Comparison of ENCODE assay signal across 7 mouse cellular contexts in genomic region chr6:90703782-90704181, GRCm38 (mm10).
A peak's percentile ranks its signal among the peaks of the same experiment; 100 is the strongest.
DNase-seq lines count a peak whose midpoint lies in the region; ATAC-seq and TF ChIP-seq lines count a peak whose summit lies in the region.

No protein-coding gene starts in this region.

- H3K4me1 ChIP-seq in forebrain, embryonic 16.5 days (replicated peaks; ENCODE audit: control insufficient read depth, insufficient read depth, low read length): peaks cover 50% of the 10 kb centered on the region
- peaks cover 67 to 82% of the 10 kb centered on the region in 2 experiments for H3K4me1 ChIP-seq in liver, embryonic 14.5 days (replicated peaks; ENCODE audit: control insufficient read depth in 2 of 2, insufficient read depth in 2 of 2, low read length in 1 of 2)
- H3K4me1 ChIP-seq in neural tube, embryonic 14.5 days (ENCODE audit: control insufficient read depth, insufficient read depth, low read length): peaks cover 40% of the 10 kb centered on the region

- no peaks in the 10 kb centered on the region for H3K27me3 ChIP-seq in forebrain, embryonic 16.5 days (replicated peaks; ENCODE audit: control insufficient read depth, insufficient read depth, low read length)
- no peaks in the 10 kb centered on the region for H3K27me3 ChIP-seq in liver, embryonic 14.5 days (ENCODE audit: control insufficient read depth, insufficient read depth, low read length)
- no peaks in the 10 kb centered on the region for H3K27me3 ChIP-seq in neural tube, embryonic 14.5 days (ENCODE audit: control insufficient read depth, insufficient read depth, low read length)

- peak; percentile 31 for DNase-seq in kidney, postnatal 14 days
- DNase-seq in kidney, postnatal 10 days: no peak
- DNase-seq in liver, embryonic 14.5 days (ENCODE audit: low read depth in 3 of 3, low spot score in 3 of 3): no peak
- DNase-seq in left cerebral cortex, postnatal 4 days: no peak

- no peaks in the 10 kb centered on the region for H3K36me3 ChIP-seq in forebrain, embryonic 16.5 days (ENCODE audit: control insufficient read depth, insufficient read depth)
- no peaks in the 10 kb centered on the region; the same call in 1 of the 2 replicates for H3K36me3 ChIP-seq in liver, embryonic 14.5 days (replicated peaks; ENCODE audit: control insufficient read depth, insufficient read depth, low read depth)
- H3K36me3 ChIP-seq in neural tube, embryonic 14.5 days (ENCODE audit: control insufficient read depth, insufficient read depth, low read length): no peaks in the 10 kb centered on the region

- no peak for TF ChIP-seq EP300 in liver, embryonic 14.5 days (IDR thresholded peaks at IDR 0.05; ENCODE audit: low read depth)

- H3K4me2 ChIP-seq in forebrain, embryonic 16.5 days (ENCODE audit: low read length): no peak overlapping the region
- no peak overlapping the region for H3K4me2 ChIP-seq in liver, embryonic 14.5 days (ENCODE audit: low read depth)
- no peak overlapping the region for H3K4me2 ChIP-seq in neural tube, embryonic 14.5 days (ENCODE audit: low read depth, low read length)

- TF ChIP-seq CTCF in liver, embryonic 14.5 days (IDR thresholded peaks at IDR 0.05; ENCODE audit: low read depth): no peak

- H3K9ac ChIP-seq in forebrain, embryonic 16.5 days (replicated peaks; ENCODE audit: low read depth, low read length): no peak overlapping the region
- H3K9ac ChIP-seq in liver, embryonic 14.5 days (replicated peaks): 0 out of 2 replicates have a peak overlapping the region, but pooled peaks have one; percentile 5
- no peak overlapping the region for H3K9ac ChIP-seq in neural tube, embryonic 14.5 days (replicated peaks; ENCODE audit: low read depth, low read length)

- H3K9me3 ChIP-seq in forebrain, embryonic 16.5 days (ENCODE audit: control insufficient read depth, low read length): no peaks in the 10 kb centered on the region
- H3K9me3 ChIP-seq in liver, embryonic 14.5 days (ENCODE audit: control insufficient read depth, low read length): no peaks in the 10 kb centered on the region
- H3K9me3 ChIP-seq in neural tube, embryonic 14.5 days (ENCODE audit: control insufficient read depth, low read length): no peaks in the 10 kb centered on the region

- H3K4me3 ChIP-seq in forebrain, embryonic 16.5 days (replicated peaks; ENCODE audit: low read length): no peak overlapping the region
- H3K4me3 ChIP-seq in liver, embryonic 14.5 days (ENCODE audit: insufficient read depth in 1 of 2, low read depth in 2 of 2, low read length in 2 of 2): no peak overlapping the region
- no peak overlapping the region for H3K4me3 ChIP-seq in neural tube, embryonic 14.5 days (ENCODE audit: low read depth, low read length)

- 61% methylated on average over 2 of the region's 2 CpGs for WGBS in forebrain, embryonic 16.5 days
- 60% methylated on average over 2 of the region's 2 CpGs for WGBS in liver, embryonic 14.5 days (ENCODE audit: insufficient replicate concordance)
- WGBS in neural tube, embryonic 14.5 days: 57% methylated on average over 2 of the region's 2 CpGs

- H3K27ac ChIP-seq in forebrain, embryonic 16.5 days (ENCODE audit: low read length): peak overlapping the region; percentile 54
- no peak overlapping the region; the same call in 1 of the 2 replicates for H3K27ac ChIP-seq in liver, embryonic 14.5 days
- peak overlapping the region; percentile 49 for H3K27ac ChIP-seq in neural tube, embryonic 14.5 days (ENCODE audit: low read depth, low read length)

- ATAC-seq in forebrain, embryonic 16.5 days: no peak
- ATAC-seq in liver, embryonic 14.5 days (ENCODE audit: insufficient read depth): no peak
- no peak for ATAC-seq in neural tube, embryonic 14.5 days (ENCODE audit: low read depth)
- ATAC-seq in granulocyte monocyte progenitor cell, adult 5-6 weeks (replicated peaks; ENCODE audit: poor library complexity, severe bottlenecking): no peak

- intact Hi-C loops in left cerebral cortex, postnatal 4 days (cut with DNase I): no loop called here
